Mouse (Mus musculus) hindbrain, embryonic 14.5 days (tissue): Measurements from ENCODE around the gene Ifrd1. TPM values are rescaled to one million over a fixed set of nuclear protein-coding genes. Genes with fewer than 3 reads are reported as not detected.

Experiments used
- ATAC-seq: fragments of 200-750 bp; cut with Nextera tagmentation; 2 replicates; pipeline ENCODE4 v1.8.0; 2017; ENCODE audit warnings: moderate number of reproducible peaks, mild to moderate bottlenecking, moderate TSS enrichment, moderate library complexity; ENCODE audit not compliant: low FRiP score
- DNase-seq: peaks from one replicate; pipeline ENCODE4 v3.0.0-alpha.2; 2015; ENCODE audit warnings: low spot score
- H3K27ac ChIP-seq: fragments of 300-500 bp; sonication (generic); 2 replicates; pipeline ENCODE4 v1.5.1; 2014; ENCODE audit warnings: mild to moderate bottlenecking, moderate library complexity
- H3K27me3 ChIP-seq: fragments of 300-500 bp; sonication (generic); 2 replicates; pipeline ENCODE4 v1.6.1; 2014; ENCODE audit warnings: mild to moderate bottlenecking, low read length, mixed read lengths; ENCODE audit not compliant: control insufficient read depth, insufficient read depth
- H3K36me3 ChIP-seq: fragments of 300-500 bp; sonication (generic); replicated peaks from 2 replicates; pipeline ENCODE4 v1.6.1; 2014; ENCODE audit not compliant: control insufficient read depth, insufficient read depth
- H3K4me1 ChIP-seq: fragments of 300-500 bp; sonication (generic); replicated peaks from 2 replicates; pipeline ENCODE4 v1.6.1; 2014; ENCODE audit warnings: antibody characterized with exemption, low read length, mixed read lengths; ENCODE audit not compliant: control insufficient read depth, insufficient read depth
- H3K4me2 ChIP-seq: fragments of 300-500 bp; sonication (generic); replicated peaks from 2 replicates; pipeline ENCODE4 v1.6.1; 2014; ENCODE audit warnings: mild to moderate bottlenecking, moderate library complexity
- H3K4me3 ChIP-seq: fragments of 300-500 bp; sonication (generic); replicated peaks from 2 replicates; pipeline ENCODE4 v1.5.1; 2014; ENCODE audit warnings: mild to moderate bottlenecking, low read length
- H3K9ac ChIP-seq: fragments of 300-500 bp; sonication (generic); 2 replicates; pipeline ENCODE4 v1.6.1; 2014
- H3K9me3 ChIP-seq: fragments of 300-500 bp; sonication (generic); 2 replicates; pipeline ENCODE4 v1.6.1; 2016; ENCODE audit warnings: low read length; ENCODE audit not compliant: control insufficient read depth
- WGBS: fragments of 180-500 bp; shearing (Covaris S2); extraction: QIAGEN DNeasy Blood & Tissue Kit; methylation state at CpG from one replicate; pipeline ENCODE4 v1.1.7; 2014; 5-methylcytosine and 5-hydroxymethylcytosine counted together
- polyA plus RNA-seq: library from polyadenylated mRNA; unstranded; fragments of >200 nt; fragmentation: Nextera tagmentation; extraction: Ambion mirVana; gene quantifications from 2 replicates; pipeline ENCODE4 v1.2.1, GENCODE M21; 2014

Ifrd1 gene
- 178 and 205 TPM in 2 replicates for polyA plus RNA-seq

GRCm38 (mm10) chr12:40248454-40249180 is at the start of gene Ifrd1:
Gene Ifrd1 (minus strand): TSS chr12:40248504.
- DNase-seq (no peak), ATAC-seq (no peak)
- 82% methylated on average over 5 of the region's 5 CpGs for WGBS
- no peak within 1 kb of the TSS for H3K4me2 ChIP-seq
- no peaks in the 10 kb centered on the region for H3K27me3 ChIP-seq
- H3K4me1 ChIP-seq, result no peaks in the 10 kb centered on the region
- H3K27ac ChIP-seq, result no peak within 1 kb of the TSS
- H3K4me3 ChIP-seq, result no peak within 1 kb of the TSS
- H3K36me3 ChIP-seq, result no peaks in the 10 kb centered on the region
- H3K9ac ChIP-seq, result no peak within 1 kb of the TSS
- no peaks in the 10 kb centered on the region for H3K9me3 ChIP-seq

GRCm38 (mm10) chr12:40286539-40286938 is 38.2 kb upstream of the Ifrd1 start:
- Histone ChIP-seq H3K9me3 (0 out of 2 replicates have a peak, but pooled peaks cover 12% of the 10 kb centered on the region), H3K4me3 (no peak overlapping the region), H3K36me3 (no peaks in the 10 kb centered on the region), H3K4me2 (no peak overlapping the region), H3K27ac (no peak overlapping the region), H3K4me1 (no peaks in the 10 kb centered on the region), H3K9ac (no peak overlapping the region), H3K27me3 (no peaks in the 10 kb centered on the region)
- WGBS, result 80% methylated on average over 4 of the region's 4 CpGs
- ATAC-seq (no peak), DNase-seq (no peak)

GRCm38 (mm10) chr12:40280596-40281325 is 32.5 kb upstream of the Ifrd1 start:
- WGBS, result 89% methylated on average over 4 of the region's 4 CpGs
- DNase-seq (no peak), ATAC-seq (no peak)
- H3K4me2 ChIP-seq, result no peak overlapping the region
- no peaks in the 10 kb centered on the region for H3K27me3 ChIP-seq
- H3K36me3 ChIP-seq, result no peaks in the 10 kb centered on the region
- H3K9ac ChIP-seq, result no peak overlapping the region
- no peaks in the 10 kb centered on the region for H3K9me3 ChIP-seq
- H3K4me3 ChIP-seq, result no peak overlapping the region
- H3K27ac ChIP-seq, result no peak overlapping the region
- no peaks in the 10 kb centered on the region for H3K4me1 ChIP-seq

- Histone ChIP-seq H3K4me2 (no peak overlapping the region), H3K4me3 (no peak overlapping the region), H3K9me3 (no peaks in the 10 kb centered on the region), H3K4me1 (no peaks in the 10 kb centered on the region), H3K27ac (no peak overlapping the region), H3K36me3 (no peaks in the 10 kb centered on the region), H3K9ac (no peak overlapping the region), H3K27me3 (no peaks in the 10 kb centered on the region)
- ATAC-seq (no peak), DNase-seq (no peak)
- WGBS, result 95% methylated on average over 3 of the region's 3 CpGs
Observed at GRCm38 (mm10) chr12:40277581-40277980, 29.3 kb upstream of the Ifrd1 start.

GRCm38 (mm10) chr12:40274931-40275330 is 26.6 kb upstream of the Ifrd1 start:
- no peak overlapping the region for H3K4me3 ChIP-seq
- H3K36me3 ChIP-seq, result no peaks in the 10 kb centered on the region
- ATAC-seq (no peak), DNase-seq (no peak)
- no peaks in the 10 kb centered on the region for H3K9me3 ChIP-seq
- H3K27me3 ChIP-seq, result no peaks in the 10 kb centered on the region
- H3K9ac ChIP-seq, result no peak overlapping the region
- no peaks in the 10 kb centered on the region for H3K4me1 ChIP-seq
- H3K4me2 ChIP-seq, result no peak overlapping the region
- H3K27ac ChIP-seq, result no peak overlapping the region

GRCm38 (mm10) chr12:40273339-40273738 is 25.0 kb upstream of the Ifrd1 start:
- Histone ChIP-seq H3K27me3 (no peaks in the 10 kb centered on the region), H3K4me2 (no peak overlapping the region), H3K4me3 (no peak overlapping the region), H3K27ac (no peak overlapping the region), H3K36me3 (no peaks in the 10 kb centered on the region), H3K9me3 (no peaks in the 10 kb centered on the region), H3K4me1 (no peaks in the 10 kb centered on the region), H3K9ac (no peak overlapping the region)
- DNase-seq (no peak), ATAC-seq (no peak)
- 95% methylated on average over 4 of the region's 4 CpGs for WGBS

- DNase-seq (no peak), ATAC-seq (no peak)
- H3K36me3 ChIP-seq, result no peaks in the 10 kb centered on the region
- H3K4me1 ChIP-seq, result no peaks in the 10 kb centered on the region
- no peak overlapping the region for H3K4me2 ChIP-seq
- 81% methylated on average over 4 of the region's 4 CpGs for whole genome bisulfite sequencing
- H3K9me3 ChIP-seq, result no peaks in the 10 kb centered on the region
- no peak overlapping the region for H3K4me3 ChIP-seq
- no peak overlapping the region for H3K27ac ChIP-seq
- no peaks in the 10 kb centered on the region for H3K27me3 ChIP-seq
- H3K9ac ChIP-seq, result no peak overlapping the region
Observed at GRCm38 (mm10) chr12:40272710-40273109, 24.4 kb upstream of the Ifrd1 start.

- Histone ChIP-seq H3K27me3 (no peaks in the 10 kb centered on the region), H3K4me1 (no peaks in the 10 kb centered on the region), H3K4me2 (no peak overlapping the region), H3K9ac (no peak overlapping the region), H3K27ac (no peak overlapping the region), H3K9me3 (no peaks in the 10 kb centered on the region), H3K36me3 (no peaks in the 10 kb centered on the region), H3K4me3 (no peak overlapping the region)
- ATAC-seq, result no peak
- no peak for DNase-seq
- 84% methylated on average over 2 of the region's 2 CpGs for WGBS
Observed at GRCm38 (mm10) chr12:40268313-40268712, 20.0 kb upstream of the Ifrd1 start.

GRCm38 (mm10) chr12:40263712-40264111 is 15.4 kb upstream of the Ifrd1 start:
- Histone ChIP-seq H3K27ac (no peak overlapping the region), H3K4me1 (no peaks in the 10 kb centered on the region), H3K9ac (no peak overlapping the region), H3K36me3 (no peaks in the 10 kb centered on the region), H3K4me3 (no peak overlapping the region), H3K9me3 (no peaks in the 10 kb centered on the region), H3K27me3 (no peaks in the 10 kb centered on the region), H3K4me2 (no peak overlapping the region)
- ATAC-seq (no peak), DNase-seq (no peak)
- 88% methylated on average over 4 of the region's 4 CpGs for WGBS
